Mouse (Mus musculus) heart, postnatal 14 days (tissue): ENCODE results near the gene Syne3. TPM values are rescaled to one million over a fixed set of nuclear protein-coding genes. Genes with fewer than 3 reads are reported as not detected.

Experiments used
- DNase-seq, 2 experiments: peaks; one replicate each; pipeline ENCODE4 v3.0.0; 2021 to 2022
- intact Hi-C: fragments of 180-260 bp; cut with DNase I; formaldehyde crosslinking; loops from one replicate; pipeline ENCODE4 v1.15.1; 2025
- microRNA-seq, 2 experiments: library from miRNA; unstranded; fragments of <30 nt; microRNA quantifications; one replicate each; pipeline ENCODE4 v1.2.0; 2021 to 2022
- total RNA-seq, 2 experiments: library from RNA; stranded (reverse); gene quantifications; 2 replicates each; pipeline ENCODE4 v1.2.3; 2021

Syne3 gene
- total RNA-seq, 2 experiments from 2014 or later, result 5.2 to 6.1 TPM

DNA sequence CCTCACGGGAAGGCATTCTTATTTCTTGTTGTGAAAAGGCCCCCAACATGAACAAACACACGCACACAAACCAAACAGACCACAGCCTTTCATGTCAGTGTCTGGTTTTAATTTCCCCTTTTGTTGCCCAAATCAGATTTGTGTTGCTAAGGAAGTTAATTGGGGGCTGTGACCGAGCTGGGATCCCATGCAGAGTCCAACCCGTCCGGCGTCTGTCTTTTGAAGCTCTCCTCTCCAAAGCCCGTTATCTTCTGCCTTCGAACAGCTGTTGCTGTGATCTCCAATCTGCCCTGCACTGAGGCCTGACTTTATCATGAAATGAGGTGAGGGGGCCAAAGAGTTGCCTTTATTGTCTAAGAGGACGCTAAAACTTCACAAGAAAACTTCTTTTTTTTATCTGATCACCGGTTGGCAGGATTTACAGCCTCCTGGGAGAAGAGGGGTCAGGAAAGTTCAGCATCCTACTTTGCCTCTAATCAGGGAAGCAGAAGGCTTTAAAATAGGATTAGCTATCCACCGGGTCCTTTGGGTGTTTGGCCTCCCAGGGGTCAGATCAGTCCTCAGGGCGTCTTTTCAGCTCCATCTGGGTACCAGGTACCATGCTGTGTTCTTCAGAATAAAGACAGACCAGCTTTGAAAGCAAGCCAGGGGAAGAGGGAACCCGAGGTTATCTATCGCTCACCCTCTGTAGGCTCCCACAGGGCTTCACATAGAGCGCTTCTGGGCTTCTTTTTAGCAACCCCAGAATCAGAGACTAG lies 101.4 kb downstream of the Syne3 start:
- DNase-seq, result no peak
- intact Hi-C loops, result no loop called here

DNA sequence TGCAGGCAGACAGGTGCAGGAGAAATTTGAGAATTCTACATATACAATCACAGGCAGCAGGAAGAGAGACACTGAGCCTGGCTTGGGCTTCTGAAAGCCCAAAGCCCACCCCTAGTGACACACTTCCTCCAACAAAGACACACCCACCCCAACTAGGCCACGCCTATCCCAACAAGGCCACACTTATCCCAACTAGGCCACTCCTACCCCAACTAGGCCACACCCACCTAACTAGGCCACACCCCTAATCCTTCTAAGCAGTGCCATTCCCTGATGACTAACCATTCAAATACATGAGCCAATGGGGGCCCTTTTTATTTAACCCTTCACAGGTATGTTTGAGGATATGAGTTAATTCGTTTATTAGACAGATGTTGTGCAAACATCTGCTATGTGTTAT lies 102.5 kb downstream of the Syne3 start:
- DNase-seq, result no peak
- intact Hi-C loops, result no loop called here

DNA sequence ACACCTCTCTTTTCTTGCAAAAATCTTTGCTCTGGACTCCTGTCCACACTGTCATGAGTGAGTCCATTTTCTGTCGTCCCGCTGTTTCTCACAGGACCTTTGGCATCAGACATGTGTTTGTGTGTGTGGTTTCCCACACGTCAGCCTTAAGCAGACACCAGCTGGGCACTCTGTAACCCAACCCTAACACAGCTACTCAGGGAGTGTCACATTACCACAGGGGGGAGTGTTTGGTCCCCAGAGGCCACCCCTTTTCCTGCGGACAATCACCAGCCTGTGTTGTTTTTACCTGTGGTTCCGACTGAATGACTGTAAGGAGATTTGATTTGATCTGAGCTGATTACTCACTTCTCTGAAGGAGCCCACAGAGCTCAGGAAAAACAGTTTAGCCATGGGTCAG lies 105.5 kb downstream of the Syne3 start:
- intact Hi-C loops, result no loop called here
- DNase-seq, result no peak

DNA sequence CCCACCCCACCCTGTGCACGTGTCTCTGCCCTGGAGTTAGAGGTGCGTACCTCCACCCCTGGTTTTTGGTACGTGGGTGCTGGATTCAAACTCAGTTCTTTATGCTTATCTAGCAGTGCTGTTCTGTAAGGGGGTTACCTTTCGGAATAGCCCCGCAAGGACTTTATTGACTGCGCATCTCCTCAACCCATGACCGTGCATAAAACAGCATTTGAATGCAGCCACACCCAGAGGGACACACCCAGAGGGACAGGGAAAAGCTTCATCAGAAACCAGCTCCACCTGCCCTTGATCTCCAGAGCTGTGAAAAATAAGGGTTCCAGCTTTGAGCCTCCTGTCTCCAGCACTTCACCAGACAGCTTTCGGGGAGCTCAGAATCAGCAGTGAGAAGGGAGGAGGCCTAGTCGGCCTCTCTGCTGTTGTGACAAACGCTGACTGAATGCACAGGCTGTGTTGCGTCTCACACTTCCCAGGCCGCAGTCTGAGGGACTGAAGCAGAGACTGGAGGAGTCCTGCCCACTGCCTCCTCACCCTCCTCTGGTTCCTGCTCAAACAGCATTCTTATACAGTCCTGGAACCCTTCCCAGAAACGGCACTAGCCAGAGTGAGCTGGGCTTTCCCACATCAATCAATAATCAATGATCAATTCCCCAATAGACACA lies 107.1 kb downstream of the Syne3 start:
- no peak for DNase-seq
- intact Hi-C loops, result no loop called here

DNA sequence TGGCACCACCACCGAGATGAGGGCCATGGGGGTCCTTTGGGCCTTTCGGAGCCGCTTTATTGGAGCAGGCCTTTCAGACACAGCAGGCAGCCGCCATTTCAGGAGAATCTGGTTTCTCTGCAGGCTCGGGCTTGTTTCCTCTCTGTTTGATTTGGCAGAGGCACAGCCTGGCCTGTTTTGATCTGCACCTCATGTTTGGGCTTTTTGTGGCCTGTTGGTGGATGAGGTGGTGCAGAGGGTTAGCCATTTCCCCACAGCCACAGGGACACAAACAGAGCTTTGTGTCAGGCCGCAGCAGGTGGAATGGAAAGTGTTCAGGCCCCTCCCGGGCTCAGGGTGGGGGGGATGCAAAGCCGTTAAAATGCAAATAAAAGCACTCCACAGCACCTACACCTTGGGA lies 108.3 kb downstream of the Syne3 start:
- intact Hi-C loops, result no loop called here
- DNase-seq, result no peak

DNA sequence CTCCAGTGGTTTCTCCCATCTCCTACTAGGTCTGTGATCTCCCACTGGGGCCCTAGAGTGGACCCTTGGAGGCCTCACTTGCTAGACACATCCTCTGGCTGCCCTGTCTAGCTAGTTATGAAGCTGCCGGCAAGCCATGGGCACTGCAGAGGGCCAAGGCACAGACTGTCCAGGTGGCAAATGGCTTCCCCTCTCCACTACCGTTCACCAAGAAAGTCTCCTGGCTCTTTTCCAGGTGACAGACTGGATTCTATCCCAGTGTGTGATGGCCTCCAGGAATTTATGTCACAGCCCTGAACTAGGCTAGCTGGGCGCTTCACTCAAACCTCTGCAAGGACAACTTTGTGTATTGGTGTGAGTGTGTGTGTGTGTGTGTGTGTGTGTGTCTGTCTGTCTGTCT lies 109.8 kb downstream of the Syne3 start:
- intact Hi-C loops, result no loop called here
- peak; percentile 12 to 49 for DNase-seq

DNA sequence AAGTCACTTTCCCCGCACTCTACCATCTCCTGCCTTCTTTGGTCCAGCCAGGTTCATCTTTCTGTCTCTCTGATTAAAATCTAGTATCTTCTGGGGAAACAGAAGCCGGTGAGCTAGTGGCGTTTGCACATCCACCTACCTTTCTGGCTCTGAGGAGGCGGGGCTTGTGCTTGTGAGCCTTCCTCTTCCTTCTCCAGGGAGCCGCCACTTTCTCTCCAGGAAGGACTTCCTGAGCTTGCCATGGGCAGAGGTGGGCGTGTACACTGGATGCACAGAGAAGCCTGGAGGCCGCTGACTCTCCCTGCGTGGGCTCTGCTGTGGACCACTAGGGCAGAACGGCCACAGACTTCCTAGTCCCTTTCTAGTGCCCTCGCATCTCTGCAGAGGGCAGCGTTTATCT lies 110.4 kb downstream of the Syne3 start:
- intact Hi-C loops, result no loop called here

DNA sequence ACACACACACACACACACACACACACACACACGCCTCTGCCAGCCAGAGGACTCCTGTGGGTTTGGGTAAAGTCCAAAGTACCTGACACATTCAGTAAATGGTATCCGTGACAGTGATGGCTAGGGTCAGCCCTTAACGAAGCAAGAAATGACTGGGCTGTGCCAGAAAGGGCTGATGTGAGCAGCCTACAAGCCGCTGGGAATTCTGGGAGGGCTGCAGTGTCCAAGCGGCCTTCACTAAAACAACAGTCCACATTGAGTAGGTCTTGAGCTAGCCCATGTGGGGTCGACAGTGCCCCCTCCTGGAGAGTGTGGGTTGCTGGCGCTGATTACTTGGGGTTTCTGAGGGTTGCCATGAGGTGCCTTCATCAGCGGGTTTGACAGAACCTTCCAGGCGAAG lies 110.9 kb downstream of the Syne3 start:
- intact Hi-C loops, result no loop called here

More for the DNA sequence above, 110.4 kb downstream of the Syne3 start:
- no peak for DNase-seq

DNA sequence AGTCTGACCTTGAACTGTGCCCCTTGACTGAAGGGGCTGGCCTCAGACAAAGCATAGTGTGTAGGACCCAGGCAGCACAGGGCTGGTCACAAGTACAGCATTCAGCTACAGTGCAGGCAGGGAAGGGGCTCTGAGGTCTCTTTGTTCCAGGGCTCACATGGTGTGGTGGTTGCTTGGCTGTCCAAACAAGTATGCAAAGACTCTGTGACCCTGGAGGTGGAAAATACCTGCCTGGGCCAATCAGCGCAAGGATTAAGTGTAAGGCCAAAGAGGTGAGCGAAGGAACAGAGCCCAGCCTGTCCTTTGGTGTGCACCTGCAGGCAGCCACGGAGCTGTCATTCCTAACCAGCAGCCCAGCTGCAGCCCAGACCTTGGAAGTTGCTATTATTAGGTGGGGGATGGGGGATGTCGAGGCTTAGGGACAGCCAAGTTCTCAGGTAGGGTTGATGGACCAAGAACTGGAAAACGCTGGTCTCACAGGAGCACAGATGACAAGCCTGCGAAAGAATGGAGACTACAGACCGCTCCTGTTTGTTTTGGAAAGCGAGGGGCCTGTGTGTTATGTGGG lies 112.5 kb downstream of the Syne3 start:
- intact Hi-C loops, result no loop called here
- DNase-seq, result no peak

More for the DNA sequence above, 110.9 kb downstream of the Syne3 start:
- DNase-seq, result no peak

DNA sequence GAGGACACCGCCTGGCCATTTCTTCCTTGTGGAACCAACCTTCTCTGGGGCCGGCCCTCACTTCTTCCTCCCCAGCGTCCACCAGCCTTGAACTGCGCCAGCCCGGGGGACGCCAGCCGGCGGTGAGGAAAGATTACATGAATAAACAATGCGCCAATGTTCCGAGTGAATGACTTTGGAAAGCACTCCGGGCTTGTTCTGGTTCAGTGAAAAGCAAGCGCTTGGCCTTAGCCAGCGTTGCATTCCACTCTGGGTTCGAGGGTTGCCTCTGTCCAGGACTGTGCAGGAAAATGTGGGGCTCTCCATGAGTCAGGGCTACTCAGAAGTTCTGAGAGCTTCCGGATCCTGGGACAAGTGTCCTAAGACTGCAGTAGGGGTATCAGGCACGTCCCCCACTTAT lies 113.0 kb downstream of the Syne3 start:
- intact Hi-C loops, result no loop called here
- DNase-seq, result no peak

DNA sequence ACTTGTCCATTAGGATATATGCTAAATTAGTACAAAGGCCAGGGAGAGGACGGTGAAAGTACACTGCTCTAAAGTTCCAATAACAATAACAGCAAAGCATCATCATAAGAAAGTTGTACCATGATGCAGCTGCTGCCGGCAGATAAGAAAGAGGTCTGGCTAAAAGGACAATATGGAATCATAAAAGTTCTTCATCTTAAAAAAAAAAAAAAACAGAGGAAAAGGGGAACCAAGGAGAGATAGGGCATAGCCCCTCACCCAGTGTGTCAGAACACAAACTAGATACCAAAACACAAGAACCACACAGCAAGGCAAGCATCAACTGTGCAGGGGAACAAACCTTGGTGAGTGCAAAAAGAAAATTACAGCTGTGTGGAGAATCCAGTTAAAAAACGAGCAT lies 117.4 kb downstream of the Syne3 start:
- intact Hi-C loops, result no loop called here
- DNase-seq, result no peak

DNA sequence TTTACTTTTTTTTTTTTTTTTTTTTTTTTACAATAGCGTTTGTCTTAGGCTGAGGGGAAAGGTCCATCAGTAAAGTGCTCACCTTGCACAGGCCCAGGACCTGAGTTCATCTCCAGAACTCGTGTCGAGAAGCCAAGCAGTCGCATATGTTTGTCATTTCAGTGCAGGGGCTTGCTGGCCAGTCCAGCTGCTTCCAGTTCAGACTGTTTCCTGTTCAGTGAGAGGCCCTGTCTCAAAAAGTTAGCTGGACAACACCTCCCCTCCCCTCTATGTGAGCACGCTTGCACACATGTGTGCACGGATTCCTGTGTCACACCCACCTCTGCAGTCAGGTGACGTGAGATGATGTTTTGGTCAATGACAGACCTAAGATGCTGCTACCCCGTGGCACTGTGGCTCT lies 119.5 kb downstream of the Syne3 start:
- no peak for DNase-seq
- intact Hi-C loops, result no loop called here

DNA sequence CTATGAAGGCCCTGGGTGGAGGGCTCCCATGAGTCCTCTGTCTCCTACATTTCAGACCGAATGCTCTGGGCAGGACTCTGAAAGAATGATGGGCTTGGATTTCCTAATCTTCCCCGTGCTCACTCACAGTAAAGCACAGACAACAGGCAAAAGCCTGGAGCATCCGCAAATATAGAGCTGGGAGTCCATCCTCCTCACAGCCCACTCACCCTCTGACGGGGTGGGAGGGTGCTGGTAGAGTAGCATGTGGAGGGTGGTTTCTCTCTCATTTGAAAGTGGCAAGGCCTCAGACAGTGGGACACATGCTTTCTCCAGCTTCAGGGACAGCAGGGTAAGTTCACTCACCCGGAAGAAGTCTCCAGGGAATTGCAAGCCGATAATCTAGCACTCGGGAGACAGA lies 123.5 kb downstream of the Syne3 start:
- intact Hi-C loops, result no loop called here
- no peak for DNase-seq

DNA sequence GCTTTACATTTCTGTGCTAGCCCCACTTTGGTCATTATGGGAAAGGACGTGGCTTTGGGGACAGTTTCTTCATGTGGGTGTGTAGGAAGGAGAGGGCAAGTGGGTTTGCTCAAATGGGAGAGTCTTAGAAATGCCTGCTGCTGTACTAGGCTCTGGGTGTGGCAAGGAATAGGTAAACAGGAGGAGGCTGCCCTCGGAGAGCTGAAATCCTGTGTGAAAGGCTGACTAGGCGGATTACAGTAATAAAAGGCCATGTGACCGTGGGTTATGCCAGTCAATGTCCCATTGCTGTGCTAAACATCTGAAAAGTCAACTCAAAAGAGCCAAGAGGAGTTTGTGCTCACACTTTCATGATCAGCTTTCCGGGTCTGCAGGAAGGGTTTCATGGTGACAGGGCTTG lies 127.1 kb downstream of the Syne3 start:
- no peak for DNase-seq
- intact Hi-C loops, result no loop called here

DNA sequence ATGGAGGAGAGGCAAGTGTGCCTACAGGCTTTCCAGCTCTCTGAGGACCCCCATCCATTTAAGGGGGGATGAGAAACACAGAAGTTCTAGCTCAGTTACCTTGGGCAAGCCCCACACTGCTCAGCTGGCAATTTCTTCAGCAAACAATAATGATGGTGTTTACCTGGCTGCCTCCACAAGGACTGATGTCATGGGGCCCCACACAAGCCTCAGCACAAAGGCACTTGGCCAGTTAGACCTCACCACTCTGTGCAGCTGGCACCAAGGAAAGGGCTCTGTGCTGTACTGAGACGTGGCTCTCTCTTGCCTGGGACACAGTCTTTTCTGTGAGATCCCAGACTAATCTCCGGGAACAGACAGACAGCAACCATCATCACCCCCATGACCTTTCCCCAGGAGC lies 127.5 kb downstream of the Syne3 start:
- no peak for DNase-seq
- intact Hi-C loops, result no loop called here

DNA sequence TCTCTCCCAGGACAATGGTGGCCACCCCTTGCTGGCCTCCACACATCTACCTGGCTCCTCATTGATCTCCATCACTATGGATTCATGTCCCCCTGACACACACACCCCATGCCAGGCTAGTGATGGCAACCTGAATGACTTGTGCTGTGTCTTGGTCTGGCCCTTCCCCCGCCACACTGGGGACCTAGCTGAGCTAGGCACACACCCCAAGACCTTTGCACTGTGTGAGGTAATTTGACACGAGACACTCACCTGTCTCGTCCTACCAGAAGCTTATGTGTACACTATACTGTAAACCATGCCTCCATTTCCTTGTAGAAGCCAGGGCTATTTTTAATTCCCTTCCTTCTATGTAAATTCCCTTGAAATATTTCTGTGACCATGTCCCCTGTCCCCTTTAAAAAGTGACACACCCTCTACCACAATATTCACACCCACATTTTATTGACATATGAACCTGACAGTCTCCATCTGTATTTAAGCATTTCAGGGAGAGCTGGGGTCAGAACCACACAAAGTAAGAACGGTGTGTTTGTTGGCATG lies 128.0 kb downstream of the Syne3 start:
- intact Hi-C loops, result no loop called here
- no peak for DNase-seq

DNA sequence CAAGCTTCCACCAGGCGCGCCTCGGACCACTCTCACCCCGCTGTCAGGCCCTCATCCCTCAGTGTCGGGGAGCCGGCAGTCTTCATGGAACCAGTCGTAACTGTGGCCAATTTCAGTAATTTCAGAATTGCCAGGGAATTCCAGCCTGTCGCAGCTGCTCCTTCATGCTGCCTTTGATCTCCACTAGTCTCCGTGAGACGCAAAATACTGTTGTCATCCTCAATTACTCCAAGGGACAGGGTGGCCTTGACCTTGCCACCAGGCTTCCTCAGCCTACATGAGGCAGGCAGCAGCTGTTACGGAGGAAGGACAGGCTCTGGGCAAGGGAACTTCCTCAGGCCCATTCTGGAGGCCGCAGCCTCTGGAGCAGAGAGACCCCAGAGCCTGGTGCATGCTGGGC lies 129.2 kb downstream of the Syne3 start:
- no peak for DNase-seq
- intact Hi-C loops, result no loop called here

Small RNA genes within 50 kb of the gene (microRNA-seq; reads per million reads assigned to microRNA genes)
- 1.3 to 3.7 reads per million in 2 experiments for gene Mir3069

Other genes starting within 250 kb of the Syne3 start
- 1 to 10 TPM; 2.7 to 3.5 TPM for gene Clmn, start 144.7 kb downstream of the Syne3 start, total RNA-seq
- gene Glrx5, start 22.9 kb upstream of the Syne3 start, total RNA-seq, result 10 to 100 TPM; 90.2 to 91.5 TPM
- gene Tcl1b2, start 136.2 kb upstream of the Syne3 start, total RNA-seq, result not detected
- gene Tcl1b1, start 149.9 kb upstream of the Syne3 start, total RNA-seq, result not detected
- gene Tcl1b5, start 166.5 kb upstream of the Syne3 start, total RNA-seq, result not detected
- gene Tcl1b3, start 181.2 kb upstream of the Syne3 start, total RNA-seq, result not detected
- gene Tcl1b4, start 192.1 kb upstream of the Syne3 start, total RNA-seq, result not detected
- not detected for gene Tcl1, start 213.0 kb upstream of the Syne3 start, total RNA-seq